Mouse (Mus musculus): Measurements from ENCODE around the gene Gnai3. TPM values are rescaled to one million over a fixed set of nuclear protein-coding genes. Genes with fewer than 3 reads are reported as not detected.

Gnai3 gene
- 86.8 TPM for total RNA-seq (2023)

GRCm38 (mm10) chr3:108145534-108146445 is at the start of gene Gnai3:
Gnai3 (minus strand) TSS chr3:108146146.

GRCm38 (mm10) chr3:108186098-108187047 is 40.4 kb upstream of the Gnai3 start, which contains the start of gene Amigo1:
Amigo1 (plus strand) TSS chr3:108186335.

GRCm38 (mm10) chr3:108154656-108155055 is 8.7 kb upstream of the Gnai3 start, which contains the start of gene Gpr61:
Gpr61 (minus strand) TSS chr3:108154882.

GRCm38 (mm10) chr3:108092536-108093115 is 53.3 kb downstream of the Gnai3 start, which contains the start of gene Gnat2:
Gnat2 (plus strand) TSS chr3:108092789.

GRCm38 (mm10) chr3:108086470-108086979 is 59.4 kb downstream of the Gnai3 start, which contains the start of gene Ampd2:
Ampd2 (minus strand) TSS chr3:108086651.

Other genes with a start within 250 kb of the Gnai3 start
- 2.7 TPM for gene Gstm7, start 214.3 kb downstream of the Gnai3 start, total RNA-seq (2023)
- gene Gstm6, start 202.4 kb downstream of the Gnai3 start, total RNA-seq (2023): not detected
- not detected for gene Gstm3, start 176.9 kb downstream of the Gnai3 start, total RNA-seq (2023)
- 1.3 TPM for gene Gstm2, start 159.7 kb downstream of the Gnai3 start, total RNA-seq (2023)
- 9.4 TPM for gene Gstm1, start 128.2 kb downstream of the Gnai3 start, total RNA-seq (2023)
- 3.9 TPM for gene Gstm4, start 101.3 kb downstream of the Gnai3 start, total RNA-seq (2023)
- 33.1 TPM for gene Ampd2, start 59.5 kb downstream of the Gnai3 start, total RNA-seq (2023)
- gene Gnat2, start 53.4 kb downstream of the Gnai3 start, total RNA-seq (2023): not detected
- gene Gpr61, start 8.7 kb upstream of the Gnai3 start, total RNA-seq (2023): not detected
- gene Amigo1, start 40.2 kb upstream of the Gnai3 start, total RNA-seq (2023): 2.4 TPM
- gene Cyb561d1, start 55.1 kb upstream of the Gnai3 start, total RNA-seq (2023): 33.5 TPM
- gene Atxn7l2, start 64.8 kb upstream of the Gnai3 start, total RNA-seq (2023): 43.8 TPM
- gene Sypl2, start 80.5 kb upstream of the Gnai3 start, total RNA-seq (2023): not detected
- 33.5 TPM for gene Psma5, start 110.8 kb upstream of the Gnai3 start, total RNA-seq (2023)
- 1.3 TPM for gene Sort1, start 137.9 kb upstream of the Gnai3 start, total RNA-seq (2023)
- gene Mybphl, start 218.8 kb upstream of the Gnai3 start, total RNA-seq (2023): not detected
- 0.41 TPM for gene Psrc1, start 237.7 kb upstream of the Gnai3 start, total RNA-seq (2023)